Mouse (Mus musculus) heart, embryonic 16.5 days (tissue): ENCODE measurements at regions not wholly inside any gene's neighbourhood (a gene's known extent, or its start where the extent isn't known, plus 50 kb on each side); places are given as distances from the start of the nearest gene placed in this dataset.

Experiments used
- ATAC-seq: fragments of 200-750 bp; cut with Nextera tagmentation; replicated peaks from 2 replicates; pipeline ENCODE4 v1.8.0; 2017; ENCODE audit warnings: moderate number of reproducible peaks; ENCODE audit not compliant: insufficient read depth, low FRiP score; ENCODE audit errors: extremely low read depth
- H3K27ac ChIP-seq: fragments of 300-500 bp; sonication (generic); 2 replicates; pipeline ENCODE4 v1.5.1; 2014; ENCODE audit warnings: mild to moderate bottlenecking, low read length, control low read depth, moderate library complexity
- H3K27me3 ChIP-seq: fragments of 300-500 bp; sonication (generic); 2 replicates; pipeline ENCODE4 v1.6.1; 2014; ENCODE audit warnings: low read length, mixed read lengths; ENCODE audit not compliant: control insufficient read depth, insufficient read depth
- H3K36me3 ChIP-seq: fragments of 300-500 bp; sonication (generic); 2 replicates; pipeline ENCODE4 v1.6.1; 2014; ENCODE audit not compliant: control insufficient read depth, insufficient read depth
- H3K4me1 ChIP-seq: fragments of 300-500 bp; sonication (generic); 2 replicates; pipeline ENCODE4 v1.6.1; 2014; ENCODE audit warnings: low read length, mixed read lengths; ENCODE audit not compliant: control insufficient read depth, insufficient read depth
- H3K4me2 ChIP-seq: fragments of 300-500 bp; sonication (generic); 2 replicates; pipeline ENCODE4 v1.6.1; 2014; ENCODE audit warnings: low read depth, mild to moderate bottlenecking, control low read depth, low read length
- H3K4me3 ChIP-seq: fragments of 300-500 bp; sonication (generic); 2 replicates; pipeline ENCODE4 v1.5.1; 2014; ENCODE audit warnings: mild to moderate bottlenecking, control low read depth, low read length
- H3K9ac ChIP-seq: fragments of 300-500 bp; sonication (generic); 2 replicates; pipeline ENCODE4 v1.6.1; 2014; ENCODE audit warnings: low read length, control low read depth
- H3K9me3 ChIP-seq: fragments of 300-500 bp; sonication (generic); replicated peaks from 2 replicates; pipeline ENCODE4 v1.6.1; 2016; ENCODE audit warnings: low read length; ENCODE audit not compliant: control insufficient read depth
- WGBS: fragments of 180-500 bp; shearing (Covaris S2); extraction: QIAGEN DNeasy Blood & Tissue Kit; methylation state at CpG from one replicate; pipeline ENCODE4 v1.1.7; 2014; 5-methylcytosine and 5-hydroxymethylcytosine counted together

- Histone ChIP-seq H3K9ac (no peak overlapping the region), H3K9me3 (no peaks in the 10 kb centered on the region), H3K4me2 (no peak overlapping the region), H3K4me1 (no peaks in the 10 kb centered on the region), H3K4me3 (no peak overlapping the region), H3K27me3 (no peaks in the 10 kb centered on the region), H3K27ac (no peak overlapping the region), H3K36me3 (no peaks in the 10 kb centered on the region)
- WGBS: 69% methylated on average over 3 of the region's 3 CpGs
- ATAC-seq: no peak
Observed at GRCm38 (mm10) chr5:64527962-64528361, 275.2 kb upstream of the Klf3 start.

- ATAC-seq: no peak
- Histone ChIP-seq H3K4me2 (no peak overlapping the region), H3K9me3 (no peaks in the 10 kb centered on the region), H3K4me1 (peaks cover 12% of the 10 kb centered on the region), H3K4me3 (no peak overlapping the region), H3K27me3 (no peaks in the 10 kb centered on the region), H3K36me3 (no peaks in the 10 kb centered on the region), H3K9ac (no peak overlapping the region), H3K27ac (no peak overlapping the region)
- 62% methylated on average over 4 of the region's 4 CpGs for WGBS
Observed at GRCm38 (mm10) chr5:64534371-64534770, 268.8 kb upstream of the Klf3 start.

GRCm38 (mm10) chr5:64534947-64535346 is 268.2 kb upstream of the Klf3 start:
- no peaks in the 10 kb centered on the region for H3K36me3 ChIP-seq
- H3K27ac ChIP-seq: no peak overlapping the region
- no peaks in the 10 kb centered on the region for H3K27me3 ChIP-seq
- H3K9me3 ChIP-seq: no peaks in the 10 kb centered on the region
- no peak overlapping the region for H3K4me3 ChIP-seq
- peaks cover 12% of the 10 kb centered on the region for H3K4me1 ChIP-seq
- 87% methylated on average over 6 of the region's 6 CpGs for WGBS
- H3K9ac ChIP-seq: no peak overlapping the region
- H3K4me2 ChIP-seq: no peak overlapping the region
- ATAC-seq: no peak

GRCm38 (mm10) chr5:64535546-64535945 is 267.6 kb upstream of the Klf3 start:
- no peak for ATAC-seq
- no peaks in the 10 kb centered on the region for H3K36me3 ChIP-seq
- H3K4me2 ChIP-seq: no peak overlapping the region
- peaks cover 12% of the 10 kb centered on the region for H3K4me1 ChIP-seq
- WGBS: 83% methylated on average over 4 of the region's 4 CpGs
- H3K9me3 ChIP-seq: no peaks in the 10 kb centered on the region
- H3K27me3 ChIP-seq: no peaks in the 10 kb centered on the region
- no peak overlapping the region for H3K4me3 ChIP-seq
- H3K27ac ChIP-seq: no peak overlapping the region
- H3K9ac ChIP-seq: no peak overlapping the region

- Histone ChIP-seq H3K27me3 (no peaks in the 10 kb centered on the region), H3K9ac (no peak overlapping the region), H3K4me3 (no peak overlapping the region), H3K36me3 (no peaks in the 10 kb centered on the region), H3K4me2 (peak overlapping the region; percentile 23; the same call in 1 of the 2 replicates), H3K9me3 (no peaks in the 10 kb centered on the region), H3K4me1 (peaks cover 13% of the 10 kb centered on the region), H3K27ac (peak overlapping the region; percentile 13)
- peak; percentile 69 for ATAC-seq
- WGBS: 41% methylated on average over 20 of the region's 20 CpGs
Observed at GRCm38 (mm10) chr5:64536393-64537112, 266.6 kb upstream of the Klf3 start.

- Histone ChIP-seq H3K4me3 (no peak overlapping the region), H3K9me3 (no peaks in the 10 kb centered on the region), H3K4me1 (peaks cover 18% of the 10 kb centered on the region), H3K4me2 (peak overlapping the region; percentile 23; the same call in 1 of the 2 replicates), H3K9ac (no peak overlapping the region), H3K27me3 (no peaks in the 10 kb centered on the region), H3K27ac (peak overlapping the region; percentile 13; the same call in 1 of the 2 replicates), H3K36me3 (no peaks in the 10 kb centered on the region)
- no peak for ATAC-seq
- 60% methylated on average over 10 of the region's 10 CpGs for WGBS
Observed at GRCm38 (mm10) chr5:64537113-64537780, 265.9 kb upstream of the Klf3 start.

- H3K27ac ChIP-seq: no peak overlapping the region
- H3K4me1 ChIP-seq: peaks cover 12% of the 10 kb centered on the region; the same call in 1 of the 2 replicates
- no peak overlapping the region for H3K4me3 ChIP-seq
- H3K27me3 ChIP-seq: no peaks in the 10 kb centered on the region
- peaks cover 5% of the 10 kb centered on the region; the same call in 1 of the 2 replicates for H3K9me3 ChIP-seq
- ATAC-seq: no peak
- H3K9ac ChIP-seq: no peak overlapping the region
- no peaks in the 10 kb centered on the region for H3K36me3 ChIP-seq
- no peak overlapping the region for H3K4me2 ChIP-seq
Observed at GRCm38 (mm10) chr5:64541765-64542164, 261.4 kb upstream of the Klf3 start.

DNA sequence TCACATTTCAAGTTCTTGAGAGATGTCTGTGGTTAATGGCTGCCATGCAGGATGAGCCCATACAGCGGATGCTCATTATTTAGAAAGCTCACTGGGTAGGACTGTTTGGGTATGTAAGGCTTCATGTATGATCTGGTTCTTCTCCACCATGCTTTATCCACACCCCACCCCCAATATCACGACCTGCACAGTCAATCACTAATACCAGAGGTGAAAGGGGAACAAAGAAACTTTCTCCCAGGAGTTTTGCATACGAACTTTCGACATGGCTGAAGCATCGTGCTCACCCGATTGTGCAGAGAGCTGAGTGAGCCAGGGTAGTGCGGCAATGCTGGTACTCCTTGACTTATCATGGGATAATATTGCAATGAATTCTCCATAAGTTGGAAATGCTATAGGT is 247.3 kb upstream of the Klf3 start:
- H3K4me3 ChIP-seq: no peak overlapping the region
- no peak overlapping the region for H3K9ac ChIP-seq
- ATAC-seq: no peak
- no peaks in the 10 kb centered on the region for H3K4me1 ChIP-seq
- H3K27ac ChIP-seq: no peak overlapping the region
- H3K9me3 ChIP-seq: peaks cover 7% of the 10 kb centered on the region
- H3K4me2 ChIP-seq: no peak overlapping the region
- no peaks in the 10 kb centered on the region for H3K27me3 ChIP-seq
- 86% methylated on average over 7 of the region's 7 CpGs for WGBS
- no peaks in the 10 kb centered on the region for H3K36me3 ChIP-seq
